Mouse (Mus musculus) right cerebral cortex, adult 18-20 months (tissue): ENCODE measurements around the gene Eef2k.
"Not testable (repeated sequence)": the region's sequence is repeated elsewhere in the genome, so short reads cannot be mapped to it uniquely, and the experiment has no call there.

Source experiments
- DNase-seq: peaks from one replicate; pipeline ENCODE4 v3.0.0; 2022; ENCODE audit warnings: mixed read lengths

Gene Eef2k

GRCm38 (mm10) chr7:120943936-120944509 lies 101.4 kb downstream of the Eef2k start:
- DNase-seq = no peak

GRCm38 (mm10) chr7:120953591-120953990 lies 111.0 kb downstream of the Eef2k start:
- DNase-seq = not testable (repeated sequence)
